Mouse (Mus musculus): Measurements from ENCODE around the gene Cage1. TPM values are rescaled to one million over a fixed set of nuclear protein-coding genes. Genes with fewer than 3 reads are reported as not detected.

The Cage1 gene
- polyA plus RNA-seq, 1 experiment = 0.02 TPM

DNA sequence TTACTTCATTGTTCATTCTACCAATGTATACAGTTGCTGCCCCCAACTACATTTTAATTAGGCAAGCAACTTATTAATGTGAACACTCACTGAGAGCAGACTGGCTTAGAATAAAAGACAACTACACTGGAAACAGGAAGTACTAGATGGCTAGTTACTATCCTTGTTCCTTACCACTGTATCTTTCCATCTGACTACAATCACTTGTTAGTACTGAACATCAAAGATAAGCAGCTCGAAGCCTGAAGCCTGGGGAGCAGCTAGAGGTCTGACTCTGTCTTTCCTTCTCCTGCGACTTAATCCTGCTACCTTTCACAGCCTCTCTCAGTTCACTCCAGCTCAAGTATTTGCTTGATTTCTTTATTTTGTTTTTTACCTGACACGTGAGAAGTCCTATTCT, 18.1 kb downstream of the Cage1 start:
- H3K9me3 ChIP-seq (ENCODE audit: control insufficient read depth, low read length) = peaks cover 5% of the 10 kb centered on the region; the same call in 1 of the 2 replicates
- H3K36me3 ChIP-seq (ENCODE audit: control insufficient read depth) = no peaks in the 10 kb centered on the region
- no peaks in the 10 kb centered on the region for H3K27me3 ChIP-seq (ENCODE audit: control insufficient read depth)
- no peaks in the 10 kb centered on the region for H3K4me1 ChIP-seq (ENCODE audit: control insufficient read depth)
- TF ChIP-seq GATA1 (IDR thresholded peaks at IDR 0.05; ENCODE audit: low read length) (no peak), TAL1 (IDR thresholded peaks at IDR 0.05; ENCODE audit: low read length) (no peak)
- H3K4me3 ChIP-seq (replicated peaks) = no peak overlapping the region

DNA sequence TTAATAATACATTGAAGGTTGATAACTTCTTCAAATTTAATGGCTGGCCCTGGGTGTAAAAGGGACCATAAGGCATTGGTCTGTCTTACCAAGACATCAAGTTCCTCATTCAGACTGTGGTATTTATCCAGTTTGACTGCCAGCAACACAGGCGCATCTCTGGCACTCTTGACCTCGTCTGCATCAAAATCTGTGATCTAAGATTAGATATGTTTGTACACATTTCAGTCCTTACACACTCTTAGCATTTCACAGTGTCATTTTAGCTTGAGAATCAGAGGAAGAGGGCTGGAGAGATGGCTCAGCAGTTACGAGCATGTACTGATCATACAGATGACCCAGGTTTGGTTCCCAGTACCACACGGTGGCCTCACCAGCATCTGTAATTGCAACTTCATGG, 21.3 kb downstream of the Cage1 start:
- no peak overlapping the region for H3K4me3 ChIP-seq (replicated peaks)
- H3K4me1 ChIP-seq (ENCODE audit: control insufficient read depth) = peaks cover under 1% of the 10 kb centered on the region
- no peaks in the 10 kb centered on the region for H3K27me3 ChIP-seq (ENCODE audit: control insufficient read depth)
- TF ChIP-seq TAL1 (IDR thresholded peaks at IDR 0.05; ENCODE audit: low read length) (no peak), GATA1 (IDR thresholded peaks at IDR 0.05; ENCODE audit: low read length) (no peak)
- H3K36me3 ChIP-seq (ENCODE audit: control insufficient read depth) = no peaks in the 10 kb centered on the region
- H3K9me3 ChIP-seq (ENCODE audit: control insufficient read depth, low read length) = peaks cover 5% of the 10 kb centered on the region; the same call in 1 of the 2 replicates

DNA sequence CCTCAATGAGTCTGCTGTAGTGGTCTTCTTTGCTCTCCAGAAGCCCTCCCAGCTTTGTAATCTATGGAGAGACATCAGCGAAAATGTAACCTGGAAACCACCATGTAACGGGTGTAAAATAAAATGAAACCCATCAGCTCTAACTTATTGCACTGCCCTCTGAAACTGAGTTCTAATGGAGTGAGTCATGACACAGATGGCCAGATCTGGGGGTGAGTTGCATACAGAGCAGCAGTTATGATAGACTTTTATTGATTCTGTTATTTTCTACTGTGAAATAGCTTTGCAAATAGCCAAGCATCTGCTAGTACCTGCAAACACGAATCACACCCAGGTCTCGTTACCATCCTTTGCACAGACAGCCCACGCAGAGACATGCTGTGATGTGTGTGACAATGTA, 24.4 kb downstream of the Cage1 start:
- H3K9me3 ChIP-seq (ENCODE audit: control insufficient read depth, low read length) = peaks cover 2% of the 10 kb centered on the region; the same call in 1 of the 2 replicates
- peaks cover 11% of the 10 kb centered on the region for H3K4me1 ChIP-seq (ENCODE audit: control insufficient read depth)
- TF ChIP-seq TAL1 (IDR thresholded peaks at IDR 0.05; ENCODE audit: low read length) (no peak), GATA1 (IDR thresholded peaks at IDR 0.05; ENCODE audit: low read length) (no peak)
- H3K4me3 ChIP-seq (replicated peaks) = no peak overlapping the region
- no peaks in the 10 kb centered on the region for H3K27me3 ChIP-seq (ENCODE audit: control insufficient read depth)
- H3K36me3 ChIP-seq (ENCODE audit: control insufficient read depth) = peaks cover 2% of the 10 kb centered on the region; the same call in 1 of the 2 replicates

DNA sequence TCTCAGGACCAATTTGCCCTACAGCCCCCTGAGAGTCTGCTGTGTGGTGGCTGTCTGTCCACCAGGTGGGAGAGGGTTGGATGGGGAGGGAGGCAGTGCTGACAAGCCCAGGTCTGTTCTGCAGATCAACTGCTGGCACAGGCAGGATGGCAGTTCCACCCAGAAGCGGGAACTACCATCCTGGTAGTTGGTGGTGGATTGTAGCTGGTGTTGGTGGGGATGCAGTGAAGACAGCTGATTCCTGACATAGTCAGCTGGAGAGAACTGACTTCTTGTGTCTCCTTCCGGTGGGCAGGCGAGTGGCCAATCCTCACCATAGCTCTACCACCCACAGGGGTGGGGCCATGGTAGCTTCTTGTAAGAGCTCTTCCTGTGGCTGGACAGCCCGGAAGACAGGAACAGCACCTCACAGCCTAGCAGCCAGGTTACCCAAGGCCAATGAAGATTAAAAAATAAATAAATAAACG, 26.4 kb downstream of the Cage1 start:
- H3K9me3 ChIP-seq (ENCODE audit: control insufficient read depth, low read length) = no peaks in the 10 kb centered on the region
- no peak for TF ChIP-seq TAL1 (IDR thresholded peaks at IDR 0.05; ENCODE audit: low read length)
- TF ChIP-seq GATA1 (IDR thresholded peaks at IDR 0.05; ENCODE audit: low read length) = no peak
- H3K36me3 ChIP-seq (ENCODE audit: control insufficient read depth) = peaks cover 2% of the 10 kb centered on the region; the same call in 1 of the 2 replicates
- H3K4me1 ChIP-seq (ENCODE audit: control insufficient read depth) = peaks cover 11% of the 10 kb centered on the region
- H3K4me3 ChIP-seq (replicated peaks) = no peak overlapping the region
- H3K27me3 ChIP-seq (ENCODE audit: control insufficient read depth) = no peaks in the 10 kb centered on the region

GRCm38 (mm10) chr13:38009721-38010408, 27.0 kb downstream of the Cage1 start:
- Histone ChIP-seq H3K4me3 (replicated peaks) (peak overlapping the region; percentile 6), H3K4me1 (ENCODE audit: control insufficient read depth) (peaks cover 11% of the 10 kb centered on the region), H3K27me3 (ENCODE audit: control insufficient read depth) (no peaks in the 10 kb centered on the region), H3K36me3 (ENCODE audit: control insufficient read depth) (peaks cover 2% of the 10 kb centered on the region; the same call in 1 of the 2 replicates), H3K9me3 (ENCODE audit: control insufficient read depth, low read length) (no peaks in the 10 kb centered on the region)
- no peak for TF ChIP-seq TAL1 (IDR thresholded peaks at IDR 0.05; ENCODE audit: low read length)
- TF ChIP-seq GATA1 (IDR thresholded peaks at IDR 0.05; ENCODE audit: low read length) = no peak

DNA sequence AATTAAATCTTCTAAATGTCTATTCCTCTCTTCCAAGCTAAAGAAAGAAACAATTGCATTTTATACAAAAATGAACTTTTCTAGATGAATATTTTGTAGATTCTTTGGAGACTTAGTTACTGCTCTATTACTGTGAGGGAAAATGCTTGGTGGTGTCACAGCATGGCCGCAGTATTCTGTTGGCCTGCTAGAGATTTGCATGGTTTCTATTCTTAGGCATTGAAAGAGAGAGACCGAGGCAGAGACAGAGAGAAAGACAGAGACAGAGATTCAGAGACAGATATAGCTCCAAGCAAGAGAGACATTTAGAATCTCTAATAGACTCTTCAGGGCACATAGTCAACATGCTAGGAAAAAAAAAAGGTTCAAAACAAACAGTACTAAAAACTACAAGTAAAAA, 28.9 kb downstream of the Cage1 start:
- Histone ChIP-seq H3K27me3 (ENCODE audit: control insufficient read depth) (no peaks in the 10 kb centered on the region), H3K9me3 (ENCODE audit: control insufficient read depth, low read length) (0 out of 2 replicates have a peak, but pooled peaks cover under 1% of the 10 kb centered on the region), H3K4me1 (ENCODE audit: control insufficient read depth) (peaks cover 11% of the 10 kb centered on the region), H3K4me3 (replicated peaks) (no peak overlapping the region), H3K36me3 (ENCODE audit: control insufficient read depth) (peaks cover 2% of the 10 kb centered on the region; the same call in 1 of the 2 replicates)
- no peak for TF ChIP-seq GATA1 (IDR thresholded peaks at IDR 0.05; ENCODE audit: low read length)
- no peak for TF ChIP-seq TAL1 (IDR thresholded peaks at IDR 0.05; ENCODE audit: low read length)

DNA sequence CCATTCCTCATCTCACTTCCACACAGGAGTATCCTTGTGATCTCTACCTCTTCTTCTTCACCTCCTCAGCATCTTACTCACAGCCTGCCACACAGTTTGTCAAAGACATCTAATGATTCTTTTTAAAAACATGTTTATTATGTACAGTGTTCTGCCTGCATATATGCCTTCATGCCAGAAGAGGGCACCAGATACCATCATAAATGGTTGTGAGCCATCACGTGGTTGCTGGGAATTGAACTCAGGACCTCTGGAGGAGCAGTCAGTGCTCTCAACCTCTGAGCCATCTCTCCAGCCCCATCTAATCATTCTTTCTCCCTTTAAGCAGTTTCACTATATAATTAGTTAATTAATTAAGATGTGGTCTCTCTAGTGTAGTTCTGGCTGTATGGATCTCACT, 34.4 kb downstream of the Cage1 start:
- Histone ChIP-seq H3K4me1 (ENCODE audit: control insufficient read depth) (peaks cover 26% of the 10 kb centered on the region), H3K36me3 (ENCODE audit: control insufficient read depth) (no peaks in the 10 kb centered on the region), H3K27me3 (ENCODE audit: control insufficient read depth) (peaks cover 7% of the 10 kb centered on the region), H3K9me3 (ENCODE audit: control insufficient read depth, low read length) (peaks cover 10% of the 10 kb centered on the region), H3K4me3 (replicated peaks) (no peak overlapping the region)
- TF ChIP-seq TAL1 (IDR thresholded peaks at IDR 0.05; ENCODE audit: low read length) (no peak), GATA1 (IDR thresholded peaks at IDR 0.05; ENCODE audit: low read length) (no peak)

DNA sequence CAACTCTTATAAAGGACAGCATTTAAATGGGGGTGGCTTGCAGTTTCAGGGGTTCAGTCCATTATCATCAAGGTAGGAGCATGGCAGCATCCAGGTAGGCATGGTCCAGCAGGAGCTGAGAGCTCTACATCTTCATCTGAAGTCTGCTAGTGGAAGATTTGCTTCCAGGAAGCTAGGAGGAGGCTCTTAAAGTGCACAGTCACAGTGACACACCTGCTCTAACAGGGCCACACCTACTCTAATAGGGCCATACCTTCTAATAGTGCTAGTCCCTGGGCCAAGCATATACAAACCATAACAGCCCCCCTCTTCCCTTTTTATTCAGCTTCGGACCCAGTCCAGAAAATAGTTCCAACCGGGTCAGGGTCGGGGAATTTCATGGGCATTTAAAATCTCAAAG, 37.2 kb downstream of the Cage1 start:
- Histone ChIP-seq H3K27me3 (ENCODE audit: control insufficient read depth) (peaks cover 7% of the 10 kb centered on the region), H3K4me1 (ENCODE audit: control insufficient read depth) (peaks cover 35% of the 10 kb centered on the region), H3K9me3 (ENCODE audit: control insufficient read depth, low read length) (peaks cover 12% of the 10 kb centered on the region), H3K4me3 (replicated peaks) (no peak overlapping the region), H3K36me3 (ENCODE audit: control insufficient read depth) (no peaks in the 10 kb centered on the region)
- TF ChIP-seq TAL1 (IDR thresholded peaks at IDR 0.05; ENCODE audit: low read length) = no peak
- no peak for TF ChIP-seq GATA1 (IDR thresholded peaks at IDR 0.05; ENCODE audit: low read length)

GRCm38 (mm10) chr13:37994405-37994749, 42.5 kb downstream of the Cage1 start:
- peaks cover 42% of the 10 kb centered on the region for H3K4me1 ChIP-seq (ENCODE audit: control insufficient read depth)
- peak overlapping the region; percentile 95 for H3K4me3 ChIP-seq (replicated peaks)
- H3K9me3 ChIP-seq (ENCODE audit: control insufficient read depth, low read length) = 0 out of 2 replicates have a peak, but pooled peaks cover 3% of the 10 kb centered on the region
- peaks cover 24% of the 10 kb centered on the region for H3K36me3 ChIP-seq (ENCODE audit: control insufficient read depth)
- no peaks in the 10 kb centered on the region; the same call in 1 of the 2 replicates for H3K27me3 ChIP-seq (ENCODE audit: control insufficient read depth)
- TF ChIP-seq TAL1 (IDR thresholded peaks at IDR 0.05; ENCODE audit: low read length) (no peak), GATA1 (IDR thresholded peaks at IDR 0.05; ENCODE audit: low read length) (no peak)

All from erythroblast, embryonic 14.5 days (primary cell).